Mouse (Mus musculus) heart, embryonic 11.5 days (tissue): Measurements from ENCODE around the gene Sergef. TPM values are rescaled to one million over a fixed set of nuclear protein-coding genes. Genes with fewer than 3 reads are reported as not detected.
"Not testable (repeated sequence)": the region's sequence is repeated elsewhere in the genome, so short reads cannot be mapped to it uniquely, and the experiment has no call there.

Source experiments
- ATAC-seq: fragments of 200-750 bp; cut with Nextera tagmentation; replicated peaks from 2 replicates; pipeline ENCODE4 v1.8.0; 2017; ENCODE audit warnings: moderate library complexity; ENCODE audit not compliant: insufficient number of reproducible peaks, low FRiP score, low TSS enrichment
- H3K27ac ChIP-seq: fragments of 300-500 bp; sonication (generic); 2 replicates; pipeline ENCODE4 v1.5.1; 2014; ENCODE audit warnings: mild to moderate bottlenecking, low read depth, low read length
- H3K27me3 ChIP-seq: fragments of 300-500 bp; sonication (generic); 2 replicates; pipeline ENCODE4 v1.6.1; 2014; ENCODE audit warnings: mild to moderate bottlenecking, low read length, mixed read lengths; ENCODE audit not compliant: control insufficient read depth, insufficient read depth
- H3K36me3 ChIP-seq: fragments of 300-500 bp; sonication (generic); 2 replicates; pipeline ENCODE4 v1.6.1; 2014; ENCODE audit warnings: mild to moderate bottlenecking, low read length, moderate library complexity, mixed read lengths; ENCODE audit not compliant: control insufficient read depth, insufficient read depth
- H3K4me1 ChIP-seq: fragments of 300-500 bp; sonication (generic); 2 replicates; pipeline ENCODE4 v1.6.1; 2014; ENCODE audit warnings: low read length; ENCODE audit not compliant: control insufficient read depth, insufficient read depth
- H3K4me2 ChIP-seq: fragments of 300-500 bp; sonication (generic); 2 replicates; pipeline ENCODE4 v1.6.1; 2014; ENCODE audit warnings: mild to moderate bottlenecking, moderate library complexity
- H3K4me3 ChIP-seq: fragments of 300-500 bp; sonication (generic); 2 replicates; pipeline ENCODE4 v1.5.1; 2014; ENCODE audit warnings: low read depth, low read length
- H3K9ac ChIP-seq: fragments of 300-500 bp; sonication (generic); 2 replicates; pipeline ENCODE4 v1.6.1; 2014; ENCODE audit warnings: mild to moderate bottlenecking, low read depth, low read length, moderate library complexity
- H3K9me3 ChIP-seq: fragments of 300-500 bp; sonication (generic); replicated peaks from 2 replicates; pipeline ENCODE4 v1.6.1; 2016; ENCODE audit warnings: low read length; ENCODE audit not compliant: control insufficient read depth
- WGBS: fragments of 180-500 bp; shearing (Covaris S2); extraction: QIAGEN DNeasy Blood & Tissue Kit; methylation state at CpG from one replicate; pipeline ENCODE4 v1.1.7; 2014; ENCODE audit not compliant: insufficient replicate concordance; 5-methylcytosine and 5-hydroxymethylcytosine counted together
- polyA plus RNA-seq: library from polyadenylated mRNA; unstranded; fragments of >200 nt; fragmentation: Nextera tagmentation; extraction: Ambion mirVana; gene quantifications from 2 replicates; pipeline ENCODE4 v1.2.1, GENCODE M21; 2014

Gene Sergef
- polyA plus RNA-seq, 1 experiment from 2014 or later: 11.6 TPM

DNA sequence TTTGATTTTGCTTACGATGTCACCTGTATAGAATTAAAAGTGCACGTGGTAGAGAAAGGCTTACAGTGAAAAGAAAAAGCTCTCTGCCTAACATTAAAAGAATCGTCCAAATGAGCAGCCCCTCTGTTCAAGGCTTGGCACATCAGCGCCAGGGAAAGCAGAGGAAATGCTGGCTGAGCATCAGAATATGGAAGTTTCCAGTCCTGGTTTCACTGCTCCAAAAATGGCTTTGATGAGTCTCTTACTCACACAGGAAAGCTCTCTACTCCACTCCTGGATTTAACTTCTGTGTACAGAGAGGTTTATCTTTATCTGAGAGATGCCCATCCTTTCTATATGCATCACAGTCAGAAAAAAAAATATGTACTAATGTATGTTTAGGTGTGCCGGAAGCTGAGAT lies 61.5 kb downstream of the Sergef start:
- 82% methylated on average over 5 of the region's 5 CpGs for WGBS
- Histone ChIP-seq H3K4me2 (no peak overlapping the region), H3K9ac (no peak overlapping the region), H3K27me3 (no peaks in the 10 kb centered on the region), H3K4me3 (no peak overlapping the region), H3K9me3 (no peaks in the 10 kb centered on the region), H3K4me1 (no peaks in the 10 kb centered on the region), H3K27ac (no peak overlapping the region), H3K36me3 (no peaks in the 10 kb centered on the region)
- ATAC-seq: no peak

DNA sequence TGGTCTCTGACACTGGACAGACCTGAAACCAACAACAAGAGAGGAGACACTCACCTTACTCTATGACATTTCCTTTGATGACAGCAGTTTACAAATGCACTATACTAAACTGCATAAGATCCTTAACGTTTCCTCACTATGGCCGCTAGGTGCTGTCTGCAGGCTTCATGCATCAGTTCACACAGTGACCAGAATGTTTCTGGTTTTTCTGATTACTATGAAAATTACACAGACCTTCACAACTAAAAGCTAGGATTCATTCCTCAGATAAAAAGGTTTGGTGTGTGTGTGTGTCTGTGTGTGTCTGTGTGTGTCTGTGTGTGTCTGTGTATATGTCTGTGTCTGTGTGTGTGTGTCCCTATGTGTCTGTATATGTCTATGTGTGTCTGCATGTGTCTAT lies 63.7 kb downstream of the Sergef start:
- WGBS: 78% methylated on average over 2 of the region's 2 CpGs
- H3K27ac ChIP-seq: no peak overlapping the region
- no peaks in the 10 kb centered on the region for H3K4me1 ChIP-seq
- no peaks in the 10 kb centered on the region for H3K9me3 ChIP-seq
- no peak for ATAC-seq
- no peak overlapping the region for H3K4me2 ChIP-seq
- no peaks in the 10 kb centered on the region for H3K27me3 ChIP-seq
- H3K4me3 ChIP-seq: no peak overlapping the region
- no peak overlapping the region for H3K9ac ChIP-seq
- no peaks in the 10 kb centered on the region for H3K36me3 ChIP-seq

DNA sequence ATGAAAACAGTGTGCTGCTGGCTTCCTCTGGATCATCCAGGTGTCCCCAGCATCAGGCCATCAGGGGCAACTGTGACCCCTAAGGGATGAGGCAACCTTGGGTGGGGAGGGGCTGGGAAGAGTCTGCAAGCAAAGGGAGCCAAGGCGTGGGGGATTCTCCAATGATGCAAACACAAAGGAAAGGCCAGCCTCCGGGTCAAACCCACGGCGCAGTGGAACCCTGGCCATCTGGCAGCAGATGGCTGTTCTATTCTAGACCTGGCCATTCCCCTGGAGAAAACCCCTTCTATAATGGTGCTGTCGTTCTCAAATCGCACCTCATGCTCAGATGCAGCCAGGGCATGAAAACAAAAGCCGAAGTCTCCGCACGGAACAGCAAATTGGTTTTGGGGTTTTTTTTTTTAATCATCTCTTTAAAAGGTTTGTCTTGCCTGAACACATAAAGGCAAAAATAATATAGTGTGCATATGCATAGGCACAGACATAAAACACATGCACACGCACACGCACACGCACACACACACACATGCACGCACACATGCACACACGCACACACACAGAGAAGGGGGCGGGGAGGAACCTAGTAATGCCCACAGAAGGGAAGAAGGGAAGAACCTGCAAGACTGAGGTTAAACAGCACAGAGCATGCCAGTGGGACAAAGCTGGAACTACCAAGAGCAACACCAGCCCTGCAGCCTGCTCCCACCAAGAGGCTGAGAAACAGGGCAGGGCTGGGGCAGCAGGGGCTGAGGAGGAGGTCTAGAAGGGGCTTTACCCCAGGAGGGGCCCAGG lies 66.6 kb downstream of the Sergef start:
- H3K27me3 ChIP-seq: no peaks in the 10 kb centered on the region
- no peak overlapping the region for H3K27ac ChIP-seq
- H3K4me1 ChIP-seq: no peaks in the 10 kb centered on the region
- no peak for ATAC-seq
- H3K4me2 ChIP-seq: no peak overlapping the region
- H3K9ac ChIP-seq: no peak overlapping the region
- no peaks in the 10 kb centered on the region for H3K36me3 ChIP-seq
- no peaks in the 10 kb centered on the region for H3K9me3 ChIP-seq
- no peak overlapping the region for H3K4me3 ChIP-seq
- 82% methylated on average over 15 of the region's 15 CpGs for WGBS

DNA sequence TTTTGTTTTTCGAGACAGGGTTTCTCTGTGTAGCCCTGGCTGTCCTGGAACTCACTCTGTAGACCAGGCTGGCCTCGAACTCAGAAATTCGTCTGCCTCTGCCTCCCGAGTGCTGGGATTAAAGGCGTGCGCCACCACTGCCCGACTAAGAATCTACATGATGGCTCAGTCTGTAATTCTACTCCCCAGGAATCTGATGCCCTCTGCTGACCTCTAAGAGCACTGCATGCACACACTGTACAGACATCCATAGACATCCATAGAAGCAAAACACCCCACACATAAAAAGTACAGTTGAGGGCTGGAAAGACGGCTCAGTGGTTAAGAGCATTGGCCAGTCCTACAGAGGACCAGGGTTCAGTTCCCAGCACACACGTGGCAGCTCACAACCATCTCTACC lies 70.1 kb downstream of the Sergef start:
- H3K9me3 ChIP-seq, H3K4me3 ChIP-seq, H3K4me1 ChIP-seq, ATAC-seq, H3K27me3 ChIP-seq, H3K27ac ChIP-seq, H3K9ac ChIP-seq, H3K36me3 ChIP-seq, H3K4me2 ChIP-seq: not testable (repeated sequence)
- 65% methylated on average over 9 of the region's 9 CpGs for WGBS

DNA sequence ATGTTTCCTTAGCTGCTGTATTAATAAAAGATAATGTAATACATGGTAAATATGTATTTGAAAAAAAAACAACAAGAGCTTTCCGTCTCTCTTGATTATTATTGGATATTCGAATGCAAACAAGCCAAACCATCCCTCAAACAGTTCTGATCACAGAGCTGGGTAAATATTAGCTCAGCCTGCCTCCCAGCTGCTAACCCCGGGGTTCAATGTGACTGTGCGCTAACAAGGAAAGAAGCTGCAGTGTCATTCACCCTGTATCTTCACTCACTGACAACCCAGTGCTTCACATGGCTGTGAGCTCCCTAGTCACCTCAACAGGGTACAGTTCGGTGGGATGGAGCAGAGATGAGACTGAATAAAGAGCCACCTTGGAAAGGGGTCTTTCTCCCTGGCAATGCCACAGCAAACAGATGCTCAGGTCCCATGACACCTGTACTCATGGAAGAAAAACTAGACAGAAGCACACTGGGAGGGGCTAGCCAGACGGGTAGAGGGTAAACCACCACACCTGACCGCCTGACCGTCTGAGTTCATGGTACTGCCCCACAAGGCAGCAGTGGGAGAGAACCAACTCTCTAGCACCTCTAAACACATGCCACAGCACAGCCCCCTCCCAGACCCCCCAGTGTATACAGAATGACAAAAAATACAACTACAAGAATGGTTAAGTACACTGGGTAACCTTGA lies 73.1 kb downstream of the Sergef start:
- Histone ChIP-seq H3K9ac (no peak overlapping the region), H3K27ac (no peak overlapping the region), H3K4me2 (no peak overlapping the region), H3K4me1 (no peaks in the 10 kb centered on the region), H3K9me3 (no peaks in the 10 kb centered on the region), H3K4me3 (no peak overlapping the region), H3K27me3 (no peaks in the 10 kb centered on the region), H3K36me3 (no peaks in the 10 kb centered on the region; the same call in 1 of the 2 replicates)
- no peak for ATAC-seq
- 91% methylated on average over 8 of the region's 8 CpGs for WGBS

DNA sequence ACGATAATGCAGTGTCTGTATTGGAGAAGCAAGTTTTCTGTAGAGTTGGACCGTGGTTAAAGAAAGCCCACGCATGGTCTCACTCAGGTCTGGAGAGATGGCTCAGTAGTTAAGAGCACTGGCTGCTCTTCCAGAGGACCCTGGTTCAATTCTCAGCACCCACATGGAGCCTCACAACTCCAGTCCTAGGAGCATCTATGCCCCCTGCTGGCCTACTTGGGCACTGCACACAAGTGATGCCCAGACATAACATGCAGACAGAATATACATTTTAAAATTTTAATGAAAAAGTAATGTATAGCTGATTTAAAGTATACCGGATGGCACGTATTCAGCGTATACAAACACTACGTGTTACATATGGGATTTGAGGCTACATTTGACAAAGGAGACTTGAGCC lies 74.2 kb downstream of the Sergef start:
- 93% methylated on average over 7 of the region's 7 CpGs for WGBS
- no peak overlapping the region for H3K9ac ChIP-seq
- H3K27me3 ChIP-seq: no peaks in the 10 kb centered on the region
- no peak overlapping the region for H3K4me2 ChIP-seq
- no peaks in the 10 kb centered on the region for H3K9me3 ChIP-seq
- H3K27ac ChIP-seq: no peak overlapping the region
- no peaks in the 10 kb centered on the region; the same call in 1 of the 2 replicates for H3K36me3 ChIP-seq
- H3K4me1 ChIP-seq: no peaks in the 10 kb centered on the region
- no peak for ATAC-seq
- no peak overlapping the region for H3K4me3 ChIP-seq

DNA sequence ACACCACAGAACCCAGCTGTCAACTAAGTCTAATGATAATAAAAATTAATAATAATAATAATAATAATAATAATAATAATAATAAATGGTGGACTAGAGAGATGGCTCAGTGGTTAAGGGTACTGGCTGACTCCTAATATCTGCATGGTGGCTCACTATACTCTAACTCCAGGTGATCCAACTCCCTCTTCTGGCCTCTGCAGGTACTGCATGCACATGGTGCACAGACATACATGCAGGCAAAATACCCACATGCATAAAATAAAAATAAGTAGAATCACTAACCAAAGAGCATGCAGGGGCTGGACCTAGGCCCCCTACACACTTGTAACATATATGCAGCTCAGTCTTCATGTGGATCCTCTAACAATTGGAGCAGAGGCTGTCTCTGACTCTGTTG lies 75.8 kb downstream of the Sergef start:
- Histone ChIP-seq H3K4me2 (no peak overlapping the region), H3K27me3 (no peaks in the 10 kb centered on the region), H3K4me3 (no peak overlapping the region), H3K9me3 (no peaks in the 10 kb centered on the region), H3K4me1 (no peaks in the 10 kb centered on the region), H3K27ac (no peak overlapping the region), H3K9ac (no peak overlapping the region), H3K36me3 (no peaks in the 10 kb centered on the region; the same call in 1 of the 2 replicates)
- no peak for ATAC-seq

DNA sequence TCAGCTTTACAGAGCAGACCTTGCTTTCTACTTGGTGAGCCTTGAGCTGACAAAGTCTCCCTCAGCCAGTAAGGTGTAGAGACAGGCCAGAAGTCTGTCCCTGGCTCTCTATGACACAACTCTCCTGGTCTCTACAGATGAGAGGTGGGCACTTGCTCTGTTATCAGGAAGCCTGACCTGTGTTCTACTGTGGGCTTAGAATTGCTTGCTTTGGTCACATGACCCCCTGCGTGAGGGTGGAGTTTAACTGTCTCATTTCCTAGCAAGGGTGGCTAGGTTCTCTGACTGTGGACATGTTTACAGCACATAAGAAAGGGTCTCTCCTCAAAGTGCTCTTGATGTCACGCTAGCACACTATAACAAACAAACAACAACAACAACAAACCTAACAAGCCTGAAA lies 79.5 kb downstream of the Sergef start:
- Histone ChIP-seq H3K4me3 (no peak overlapping the region), H3K4me1 (no peaks in the 10 kb centered on the region), H3K4me2 (no peak overlapping the region), H3K36me3 (no peaks in the 10 kb centered on the region), H3K9me3 (no peaks in the 10 kb centered on the region), H3K27me3 (no peaks in the 10 kb centered on the region), H3K27ac (no peak overlapping the region), H3K9ac (no peak overlapping the region)
- no peak for ATAC-seq
- 88% methylated on average over 2 of the region's 2 CpGs for WGBS

DNA sequence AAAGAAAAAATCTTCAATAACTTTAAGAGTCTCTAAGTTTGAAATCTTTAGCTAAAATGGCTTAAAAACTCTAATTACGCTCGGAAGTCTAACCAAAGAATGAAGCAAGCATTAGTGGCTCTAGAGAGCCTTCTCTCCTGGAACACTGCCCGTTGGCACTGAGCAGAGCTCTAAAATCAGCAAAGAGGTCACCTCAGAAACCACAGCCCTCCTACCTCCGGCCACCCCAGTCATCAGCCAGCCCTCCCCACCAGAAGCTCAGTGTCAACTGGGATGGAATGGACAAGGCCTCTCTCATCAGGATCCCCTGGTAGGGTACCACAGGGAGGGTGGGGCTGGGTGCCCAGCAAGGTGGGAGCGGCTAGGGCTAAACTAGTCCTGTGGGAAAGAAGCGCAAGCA lies 80.0 kb downstream of the Sergef start:
- no peak overlapping the region for H3K4me3 ChIP-seq
- ATAC-seq: no peak
- 85% methylated on average over 6 of the region's 6 CpGs for WGBS
- H3K4me1 ChIP-seq: no peaks in the 10 kb centered on the region
- H3K4me2 ChIP-seq: no peak overlapping the region
- H3K36me3 ChIP-seq: no peaks in the 10 kb centered on the region
- H3K27ac ChIP-seq: no peak overlapping the region
- no peaks in the 10 kb centered on the region for H3K27me3 ChIP-seq
- H3K9me3 ChIP-seq: no peaks in the 10 kb centered on the region
- H3K9ac ChIP-seq: no peak overlapping the region
